Mouse (Mus musculus) embryonic facial prominence, embryonic 14.5 days (tissue): ENCODE data around the gene Mvb12b. TPM values are rescaled to one million over a fixed set of nuclear protein-coding genes. Genes with fewer than 3 reads are reported as not detected.

ENCODE experiments used
- ATAC-seq: fragments of 200-750 bp; cut with Nextera tagmentation; 2 replicates; pipeline ENCODE4 v1.8.0; 2017; ENCODE audit warnings: low read depth, moderate number of reproducible peaks, moderate TSS enrichment
- DNase-seq: peaks from one replicate; pipeline ENCODE4 v3.0.0-alpha.2; 2015; ENCODE audit warnings: low spot score
- H3K27ac ChIP-seq: fragments of 300-500 bp; sonication (generic); replicated peaks from 2 replicates; pipeline ENCODE4 v1.5.1; 2014; ENCODE audit warnings: low read depth, mild to moderate bottlenecking, low read length, moderate library complexity
- H3K27me3 ChIP-seq: fragments of 300-500 bp; sonication (generic); replicated peaks from 2 replicates; pipeline ENCODE4 v1.6.1; 2014; ENCODE audit warnings: low read length; ENCODE audit not compliant: control insufficient read depth, insufficient read depth
- H3K36me3 ChIP-seq: fragments of 300-500 bp; sonication (generic); 2 replicates; pipeline ENCODE4 v1.6.1; 2014; ENCODE audit warnings: low read length, mixed read lengths; ENCODE audit not compliant: control insufficient read depth, insufficient read depth
- H3K4me1 ChIP-seq: fragments of 300-500 bp; sonication (generic); 2 replicates; pipeline ENCODE4 v1.6.1; 2014; ENCODE audit warnings: antibody characterized with exemption, low read length; ENCODE audit not compliant: control insufficient read depth, insufficient read depth
- H3K4me2 ChIP-seq: fragments of 300-500 bp; sonication (generic); 2 replicates; pipeline ENCODE4 v1.6.1; 2014; ENCODE audit warnings: low read depth, mild to moderate bottlenecking, low read length, moderate library complexity, mixed read lengths
- H3K4me3 ChIP-seq: fragments of 300-500 bp; sonication (generic); 2 replicates; pipeline ENCODE4 v1.5.1; 2014; ENCODE audit warnings: low read depth, mild to moderate bottlenecking, low read length
- H3K9ac ChIP-seq: fragments of 300-500 bp; sonication (generic); 2 replicates; pipeline ENCODE4 v1.6.1; 2014; ENCODE audit warnings: low read depth, mild to moderate bottlenecking, low read length, moderate library complexity, mixed read lengths
- H3K9me3 ChIP-seq: fragments of 300-500 bp; sonication (generic); 2 replicates; pipeline ENCODE4 v1.6.1; 2016; ENCODE audit warnings: low read length; ENCODE audit not compliant: control insufficient read depth
- WGBS: fragments of 180-500 bp; shearing (Covaris S2); extraction: QIAGEN DNeasy Blood & Tissue Kit; methylation state at CpG from one replicate; pipeline ENCODE4 v1.1.7; 2014; 5-methylcytosine and 5-hydroxymethylcytosine counted together
- polyA plus RNA-seq: library from polyadenylated mRNA; unstranded; fragments of >200 nt; fragmentation: Nextera tagmentation; extraction: Ambion mirVana; gene quantifications from 2 replicates; pipeline ENCODE4 v1.2.1, GENCODE M21; 2014

Mvb12b gene
- polyA plus RNA-seq, 1 experiment from 2014 or later, result 14.1 TPM

DNA sequence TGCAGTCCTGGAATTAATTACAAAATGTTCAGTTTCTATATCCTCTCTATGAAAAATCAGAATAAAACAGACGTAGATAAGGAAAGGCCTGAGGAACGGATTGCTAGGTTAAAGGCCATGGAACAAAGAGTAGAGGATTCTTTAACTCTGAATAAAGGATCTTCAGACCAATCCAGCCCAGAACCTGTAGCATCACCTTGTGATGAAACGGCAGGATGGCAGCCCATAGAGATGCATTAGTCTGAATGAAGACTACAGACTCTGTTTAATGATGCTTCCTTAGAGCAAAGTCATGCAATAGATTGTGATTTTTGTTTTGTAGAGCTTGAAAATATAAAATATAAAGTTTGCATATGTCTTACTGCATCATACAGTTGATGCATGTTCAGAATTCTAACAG lies 8.1 kb upstream of the Mvb12b start:
- H3K9ac ChIP-seq, result no peak overlapping the region
- WGBS, result 77% methylated on average over 3 of the region's 3 CpGs
- H3K4me1 ChIP-seq, result no peaks in the 10 kb centered on the region
- no peaks in the 10 kb centered on the region; the same call in 1 of the 2 replicates for H3K9me3 ChIP-seq
- no peak for DNase-seq
- H3K27me3 ChIP-seq, result no peaks in the 10 kb centered on the region
- no peaks in the 10 kb centered on the region for H3K36me3 ChIP-seq
- no peak overlapping the region for H3K4me2 ChIP-seq
- no peak for ATAC-seq
- no peak overlapping the region for H3K4me3 ChIP-seq
- no peak overlapping the region for H3K27ac ChIP-seq

DNA sequence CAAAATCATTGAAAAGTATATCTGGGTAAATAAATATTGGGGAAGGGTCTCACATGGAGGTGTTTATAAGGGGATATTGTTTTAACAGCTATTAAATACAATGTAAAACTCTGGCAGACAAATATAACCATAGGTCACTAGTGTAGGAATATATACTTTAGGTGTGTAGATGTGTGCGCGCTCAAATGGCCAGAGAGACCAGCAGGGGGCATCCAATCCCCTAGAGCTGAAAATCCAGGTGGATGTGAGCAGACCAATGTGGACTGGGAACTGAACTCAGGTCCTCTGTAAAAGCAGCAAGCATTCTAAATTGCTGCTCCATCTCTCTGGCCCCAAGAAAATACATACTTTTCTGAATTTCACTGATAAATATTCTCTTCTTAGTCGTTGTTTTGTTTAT lies 5.4 kb upstream of the Mvb12b start:
- Histone ChIP-seq H3K9me3 (no peaks in the 10 kb centered on the region; the same call in 1 of the 2 replicates), H3K4me3 (no peak overlapping the region), H3K27me3 (no peaks in the 10 kb centered on the region), H3K9ac (no peak overlapping the region), H3K27ac (no peak overlapping the region), H3K4me1 (no peaks in the 10 kb centered on the region), H3K36me3 (no peaks in the 10 kb centered on the region), H3K4me2 (no peak overlapping the region)
- DNase-seq (no peak), ATAC-seq (no peak)
- 85% methylated on average over 3 of the region's 3 CpGs for WGBS

DNA sequence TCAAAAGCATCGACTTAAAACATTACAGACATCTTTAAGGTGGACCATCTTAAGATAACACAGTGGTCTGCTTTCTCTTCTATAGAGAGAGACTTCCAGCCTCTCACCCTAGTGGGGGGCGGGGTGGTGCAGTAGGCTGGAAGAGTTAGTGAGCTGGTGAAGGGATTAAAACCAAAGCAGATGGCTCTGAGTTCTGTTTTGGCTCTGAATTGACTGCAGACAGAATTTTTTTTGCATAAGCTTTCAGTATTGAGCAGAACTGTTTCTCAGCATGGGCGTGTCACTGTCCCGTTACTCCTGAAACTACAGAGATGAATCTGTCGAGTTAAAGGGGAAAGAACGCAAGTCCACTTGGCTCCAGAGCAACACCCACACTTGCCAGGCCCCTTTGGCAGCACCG lies 4.6 kb upstream of the Mvb12b start:
- no peak overlapping the region for H3K9ac ChIP-seq
- no peaks in the 10 kb centered on the region for H3K27me3 ChIP-seq
- ATAC-seq, result no peak

DNA sequence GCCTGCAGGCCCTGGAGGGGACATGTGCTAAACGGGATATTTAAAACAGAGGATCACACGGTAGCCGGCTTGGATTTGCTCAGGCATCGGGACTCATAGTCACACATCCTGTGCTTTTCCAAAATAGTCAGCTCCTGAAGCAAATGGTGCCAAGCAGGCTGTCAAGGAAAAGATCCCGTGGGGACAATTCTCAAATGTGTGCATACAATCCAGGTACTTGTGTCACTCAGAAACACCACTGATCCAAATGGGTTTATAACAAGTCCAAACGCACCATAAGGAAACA lies 297 bp upstream of the Mvb12b start:
- Histone ChIP-seq H3K9ac (peak overlapping the region; percentile 98), H3K36me3 (no peaks in the 10 kb centered on the region), H3K9me3 (no peaks in the 10 kb centered on the region; the same call in 1 of the 2 replicates), H3K27me3 (no peaks in the 10 kb centered on the region), H3K4me3 (peak overlapping the region; percentile 82), H3K4me2 (peak overlapping the region; percentile 94), H3K27ac (peak overlapping the region; percentile 91), H3K4me1 (peaks cover 20% of the 10 kb centered on the region)
- no peak for DNase-seq
- no peak for ATAC-seq
- WGBS, result 47% methylated on average over 6 of the region's 6 CpGs

More for the DNA sequence above, 4.6 kb upstream of the Mvb12b start:
- no peak for DNase-seq
- Histone ChIP-seq H3K4me1 (0 out of 2 replicates have a peak, but pooled peaks cover 4% of the 10 kb centered on the region), H3K4me2 (no peak overlapping the region), H3K9me3 (no peaks in the 10 kb centered on the region; the same call in 1 of the 2 replicates), H3K36me3 (no peaks in the 10 kb centered on the region), H3K27ac (no peak overlapping the region), H3K4me3 (no peak overlapping the region)
- WGBS, result 69% methylated on average over 7 of the region's 7 CpGs

DNA sequence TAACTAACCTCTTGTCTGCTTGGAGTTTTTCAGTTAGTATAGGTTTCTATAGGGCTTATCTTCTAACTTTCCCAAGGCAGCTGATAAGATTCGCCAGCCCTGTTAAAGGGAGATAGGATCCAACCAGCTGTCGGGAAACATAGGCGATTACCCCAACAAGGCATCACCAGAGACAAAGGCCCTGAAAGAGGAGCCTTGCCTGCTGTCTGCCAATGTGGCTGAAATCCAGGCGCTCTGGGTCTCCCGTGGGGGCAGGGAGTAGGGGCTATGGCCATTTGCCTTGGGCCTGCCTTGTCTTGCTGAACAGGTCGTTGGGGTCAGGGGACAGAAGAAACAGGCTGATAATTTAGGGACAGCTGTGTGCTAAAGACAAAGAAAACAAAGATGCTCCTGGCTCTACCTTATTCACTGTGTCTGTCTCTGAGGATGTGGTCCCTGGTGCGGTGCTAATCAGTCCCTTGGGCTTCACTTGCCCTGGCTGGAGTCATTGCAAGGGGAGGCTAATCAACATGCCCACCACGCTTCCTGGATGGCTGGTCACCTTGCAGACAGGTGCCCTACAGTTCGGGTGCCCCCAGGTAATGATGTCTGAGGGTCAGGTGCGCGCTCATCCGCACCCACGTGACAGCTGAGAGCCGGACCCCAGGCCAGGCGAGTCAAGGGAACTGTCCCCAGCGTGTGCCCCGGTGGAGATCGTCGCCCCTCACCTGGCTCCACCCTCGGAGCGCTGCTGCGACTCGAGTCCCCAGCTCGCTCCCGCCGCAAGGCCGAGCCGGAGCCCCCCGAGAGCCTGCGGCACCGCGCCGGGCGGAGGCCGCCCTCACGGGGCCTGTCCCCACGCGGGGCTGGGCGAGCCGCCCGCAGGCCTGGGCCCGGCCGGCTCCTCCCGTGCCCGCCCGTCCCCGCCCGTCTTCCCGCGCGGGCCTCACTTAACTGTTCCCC lies 1.1 kb downstream of the Mvb12b start:
- Histone ChIP-seq H3K4me1 (peaks cover 20% of the 10 kb centered on the region), H3K27me3 (no peaks in the 10 kb centered on the region), H3K9ac (peak overlapping the region; percentile 98), H3K27ac (peak overlapping the region; percentile 91), H3K36me3 (0 out of 2 replicates have a peak, but pooled peaks cover 4% of the 10 kb centered on the region), H3K4me2 (peak overlapping the region; percentile 94), H3K4me3 (peak overlapping the region; percentile 82), H3K9me3 (no peaks in the 10 kb centered on the region; the same call in 1 of the 2 replicates)
- peak; percentile 62 for ATAC-seq
- 3% methylated on average over 16 of the region's 51 CpGs for WGBS
- DNase-seq, result peak; percentile 68

DNA sequence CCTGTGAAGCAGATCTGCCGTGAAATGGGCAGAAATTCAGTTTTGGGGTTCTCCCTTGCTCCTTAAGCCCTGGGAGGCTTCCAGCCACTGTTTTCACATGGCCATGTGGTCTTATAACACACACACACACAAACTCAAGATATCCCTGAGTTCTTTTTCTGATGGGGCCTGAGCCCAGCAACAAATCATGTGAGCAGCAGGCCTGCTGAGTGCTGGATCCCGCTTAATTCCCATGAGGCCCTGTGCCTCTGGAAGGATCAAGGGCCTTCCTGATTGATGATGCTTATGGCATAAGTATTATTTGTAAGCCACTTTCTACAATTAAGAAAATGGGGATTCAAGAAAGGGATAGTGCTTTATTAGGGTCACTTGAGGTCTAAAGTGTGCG lies 2.5 kb downstream of the Mvb12b start:
- 87% methylated on average over 3 of the region's 3 CpGs for WGBS
- no peak overlapping the region for H3K9ac ChIP-seq
- H3K4me3 ChIP-seq, result no peak overlapping the region
- no peaks in the 10 kb centered on the region for H3K27me3 ChIP-seq
- no peak overlapping the region for H3K27ac ChIP-seq
- peak overlapping the region; percentile 94 for H3K4me2 ChIP-seq
- ATAC-seq, result no peak
- 0 out of 2 replicates have a peak, but pooled peaks cover 4% of the 10 kb centered on the region for H3K36me3 ChIP-seq
- no peak for DNase-seq
- H3K9me3 ChIP-seq, result no peaks in the 10 kb centered on the region
- H3K4me1 ChIP-seq, result peaks cover 20% of the 10 kb centered on the region

DNA sequence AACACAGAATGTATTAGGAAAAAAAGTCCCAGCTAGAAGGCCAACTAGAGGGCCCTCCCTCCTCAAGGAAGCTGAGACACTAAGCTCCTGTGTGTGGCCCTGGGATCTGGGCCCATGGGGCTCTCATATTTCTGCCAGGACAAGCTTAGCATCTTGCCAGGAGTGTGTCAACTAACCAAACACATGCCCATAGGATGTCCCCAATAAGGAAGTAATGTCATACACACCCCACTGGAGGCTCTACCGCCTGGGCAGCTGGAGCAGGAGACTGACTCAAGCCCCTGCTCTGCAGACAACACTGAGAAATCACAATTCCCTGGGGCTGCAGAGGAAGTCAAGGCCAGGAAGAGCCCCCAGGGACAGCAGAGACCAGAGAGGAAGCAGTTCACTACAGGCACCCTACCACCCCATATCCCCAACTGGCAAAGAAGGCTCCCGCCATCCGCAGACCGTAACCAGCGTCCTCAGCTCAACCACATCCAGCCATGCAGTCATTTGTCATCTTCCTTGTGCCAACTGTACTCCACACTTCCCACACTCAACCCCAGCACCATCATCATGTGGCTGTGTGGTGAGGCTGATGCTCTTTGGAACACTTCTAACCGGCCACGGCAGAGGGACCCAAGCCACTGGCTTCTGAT lies 3.0 kb downstream of the Mvb12b start:
- Histone ChIP-seq H3K9me3 (no peaks in the 10 kb centered on the region), H3K4me2 (no peak overlapping the region; the same call in 1 of the 2 replicates), H3K4me1 (peaks cover 20% of the 10 kb centered on the region), H3K27me3 (no peaks in the 10 kb centered on the region), H3K4me3 (no peak overlapping the region), H3K36me3 (0 out of 2 replicates have a peak, but pooled peaks cover 4% of the 10 kb centered on the region), H3K27ac (no peak overlapping the region), H3K9ac (no peak overlapping the region)
- peak; percentile 27; the same call in 1 of the 2 replicates for ATAC-seq
- 77% methylated on average over 7 of the region's 7 CpGs for WGBS
- peak; percentile 63 for DNase-seq

DNA sequence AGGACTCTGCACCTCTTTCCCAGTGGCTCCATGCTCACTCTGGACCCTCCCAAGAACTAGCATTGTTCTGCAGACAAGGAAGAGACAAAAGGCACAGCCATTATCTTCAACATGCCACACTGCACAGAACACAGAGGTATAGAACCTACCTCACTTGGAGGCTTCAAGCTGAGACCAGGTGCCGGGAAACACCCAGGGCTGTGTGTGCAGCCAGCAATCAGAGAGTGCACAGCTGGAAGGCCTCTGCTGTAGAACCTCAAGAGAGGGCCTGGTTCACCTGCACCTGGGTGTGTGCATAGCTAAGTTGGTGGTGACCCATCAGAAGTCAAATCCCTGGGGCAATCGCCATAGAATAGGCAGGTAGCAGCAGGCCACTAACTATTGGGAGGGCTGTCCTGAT lies 8.5 kb downstream of the Mvb12b start:
- Histone ChIP-seq H3K4me1 (peaks cover 30% of the 10 kb centered on the region), H3K27me3 (no peaks in the 10 kb centered on the region), H3K27ac (no peak overlapping the region), H3K9me3 (no peaks in the 10 kb centered on the region), H3K36me3 (peaks cover 5% of the 10 kb centered on the region; the same call in 1 of the 2 replicates), H3K9ac (no peak overlapping the region), H3K4me2 (no peak overlapping the region), H3K4me3 (no peak overlapping the region)
- ATAC-seq (no peak), DNase-seq (no peak)
- 73% methylated on average over 2 of the region's 2 CpGs for WGBS
